Comparison of ENCODE assay signal across 8 mouse cellular contexts in the genomic region with DNA sequence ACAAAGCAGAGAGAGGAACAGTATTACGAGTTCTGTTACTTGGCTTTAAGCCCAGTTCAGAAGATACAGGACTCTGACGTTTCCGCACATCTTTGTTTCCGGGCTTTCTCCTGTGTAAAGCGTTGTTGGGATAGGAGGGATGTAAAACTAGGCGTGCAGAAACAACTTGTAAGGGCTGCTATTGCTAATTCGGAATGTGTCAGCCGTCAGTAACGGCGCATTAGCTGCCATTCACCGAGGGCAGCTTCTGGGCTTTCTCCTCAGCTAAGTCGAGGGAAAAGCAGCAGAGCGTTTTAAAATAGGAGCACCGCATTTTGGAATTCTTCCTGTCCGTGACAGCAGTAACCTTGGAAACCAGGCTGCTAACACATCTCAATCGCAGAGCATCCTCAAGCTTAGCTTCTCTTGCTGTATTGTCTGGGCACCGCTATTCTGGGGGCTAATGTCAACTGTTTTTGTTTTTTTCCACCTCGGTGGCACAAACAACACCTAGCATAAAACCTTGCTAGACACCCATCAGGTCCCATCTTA. TPM values are rescaled to one million over a fixed set of nuclear protein-coding genes. Genes with fewer than 3 reads are reported as not detected.
DNase-seq lines count a peak whose midpoint lies in the region; ATAC-seq lines count a peak whose summit lies in the region.

No protein-coding gene starts in this region.

- H3K4me3 ChIP-seq in forebrain, embryonic 12.5 days (replicated peaks) = peak overlapping the region; percentile 86
- H3K4me3 ChIP-seq in limb, embryonic 11.5 days (ENCODE audit: low read depth, low read length) = peak overlapping the region; percentile 78
- peak overlapping the region; percentile 77 for H3K4me3 ChIP-seq in midbrain, embryonic 15.5 days

- peaks cover 14% of the 10 kb centered on the region for H3K4me1 ChIP-seq in forebrain, embryonic 12.5 days
- H3K4me1 ChIP-seq in limb, embryonic 11.5 days (ENCODE audit: control insufficient read depth, insufficient read depth, low read length) = no peaks in the 10 kb centered on the region
- H3K4me1 ChIP-seq in midbrain, embryonic 15.5 days = peaks cover 33% of the 10 kb centered on the region

- peak overlapping the region; percentile 87 for H3K4me2 ChIP-seq in forebrain, embryonic 12.5 days
- H3K4me2 ChIP-seq in limb, embryonic 11.5 days (ENCODE audit: low read depth, severe bottlenecking) = peak overlapping the region; percentile 79
- H3K4me2 ChIP-seq in midbrain, embryonic 15.5 days = peak overlapping the region; percentile 71

- no peaks in the 10 kb centered on the region for H3K27me3 ChIP-seq in forebrain, embryonic 12.5 days
- H3K27me3 ChIP-seq in limb, embryonic 11.5 days (ENCODE audit: control insufficient read depth, insufficient read depth, low read length) = no peaks in the 10 kb centered on the region
- peaks cover 45% of the 10 kb centered on the region for H3K27me3 ChIP-seq in midbrain, embryonic 15.5 days (replicated peaks)

- peak overlapping the region; percentile 90 for H3K9ac ChIP-seq in forebrain, embryonic 12.5 days
- H3K9ac ChIP-seq in limb, embryonic 11.5 days (ENCODE audit: low read length) = peak overlapping the region; percentile 85
- H3K9ac ChIP-seq in midbrain, embryonic 15.5 days = peak overlapping the region; percentile 78

- 2% methylated on average over 18 of the region's 18 CpGs for WGBS in forebrain, embryonic 12.5 days
- 3% methylated on average over 18 of the region's 18 CpGs for WGBS in limb, embryonic 11.5 days
- WGBS in midbrain, embryonic 15.5 days = under 1% methylated on average over 18 of the region's 18 CpGs

- DNase-seq in cerebellum, adult 9-10 months = peak; percentile 62
- no peak for DNase-seq in cerebellum, adult 11-12 months
- peak; percentile 11 for DNase-seq in NIH3T3 (ENCODE audit: low read depth)
- no peak for DNase-seq in limb, embryonic 11.5 days (ENCODE audit: low spot score)
- peak; percentile 42 for DNase-seq in testis, postnatal 10 days (ENCODE audit: low spot score)

- H3K9me3 ChIP-seq in forebrain, embryonic 12.5 days = no peaks in the 10 kb centered on the region
- H3K9me3 ChIP-seq in limb, embryonic 11.5 days (ENCODE audit: control insufficient read depth, low read length) = no peaks in the 10 kb centered on the region
- H3K9me3 ChIP-seq in midbrain, embryonic 15.5 days = no peaks in the 10 kb centered on the region

- peak overlapping the region; percentile 85 for H3K27ac ChIP-seq in forebrain, embryonic 12.5 days
- H3K27ac ChIP-seq in limb, embryonic 11.5 days (replicated peaks; ENCODE audit: low read depth, low read length) = no peak overlapping the region
- peak overlapping the region; percentile 90 for H3K27ac ChIP-seq in midbrain, embryonic 15.5 days

- no peak for ATAC-seq in forebrain, embryonic 12.5 days (ENCODE audit: low FRiP score)
- peak; percentile 78 for ATAC-seq in inflammation-experienced regulatory T-cells, adult 6 months
- ATAC-seq in limb, embryonic 11.5 days (ENCODE audit: insufficient number of reproducible peaks, low FRiP score, low TSS enrichment, low read depth) = no peak
- ATAC-seq in midbrain, embryonic 15.5 days (replicated peaks) = peak; percentile 63

- H3K36me3 ChIP-seq in forebrain, embryonic 12.5 days (replicated peaks) = no peaks in the 10 kb centered on the region
- H3K36me3 ChIP-seq in limb, embryonic 11.5 days (ENCODE audit: control insufficient read depth, insufficient read depth, low read length) = no peaks in the 10 kb centered on the region
- H3K36me3 ChIP-seq in midbrain, embryonic 15.5 days (replicated peaks) = no peaks in the 10 kb centered on the region

RNA-seq across cellular contexts. Expression of gene Casc4, which starts 0.6 kb away (rescaled TPM):
- 29.5 and 30.7 TPM in 2 replicates for polyA plus RNA-seq in forebrain, embryonic 12.5 days (2016; fragmentation: Nextera tagmentation; extraction: Ambion mirVana)
- polyA plus RNA-seq in inflammation-experienced regulatory T-cells, adult 6 months (2017; shearing (Covaris generic)) = 1 to 10 TPM; 1.2 to 3.5 (median 3.4) TPM
- 21.7 and 22.3 TPM in 2 replicates for polyA plus RNA-seq in limb, embryonic 11.5 days (2014; fragmentation: Nextera tagmentation; extraction: Ambion mirVana)
- polyA plus RNA-seq in midbrain, embryonic 15.5 days (2015; fragmentation: Nextera tagmentation; extraction: Ambion mirVana) = 27.5 and 33.1 TPM in 2 replicates

RNA-seq across cellular contexts. Expression of gene Frmd5, which starts 59.2 kb away (rescaled TPM):
- 30.8 and 34.3 TPM in 2 replicates for polyA plus RNA-seq in forebrain, embryonic 12.5 days (2016; fragmentation: Nextera tagmentation; extraction: Ambion mirVana)
- 1 to 10 TPM in 2 of 3 experiments, under 1 TPM in 1; 0.67 to 1.3 (median 1.2) TPM for polyA plus RNA-seq in inflammation-experienced regulatory T-cells, adult 6 months (2017; shearing (Covaris generic))
- 2.8 and 2.9 TPM in 2 replicates for polyA plus RNA-seq in limb, embryonic 11.5 days (2014; fragmentation: Nextera tagmentation; extraction: Ambion mirVana)
- polyA plus RNA-seq in midbrain, embryonic 15.5 days (2015; fragmentation: Nextera tagmentation; extraction: Ambion mirVana) = 30.7 and 33.9 TPM in 2 replicates

Comparison
In these comparisons a context has a peak if more than half of its experiments do, and no peak if none do; other contexts are left out.
1. DNase-seq: peak in cerebellum, adult 9-10 months (single experiment), NIH3T3 (single experiment) and testis, postnatal 10 days (single experiment); none in cerebellum, adult 11-12 months (single experiment) and limb, embryonic 11.5 days (single experiment).
2. ATAC-seq: peak in inflammation-experienced regulatory T-cells, adult 6 months (single experiment) and midbrain, embryonic 15.5 days (single experiment); none in forebrain, embryonic 12.5 days (single experiment) and limb, embryonic 11.5 days (single experiment).
3. Peak in every context shown above with its lines, with median percentiles within 50 percentile points of each other: H3K4me2 ChIP-seq, H3K4me3 ChIP-seq and H3K9ac ChIP-seq.